Mouse (Mus musculus): ENCODE measurements around the gene Grk5.
"Not testable (repeated sequence)": the region's sequence is repeated elsewhere in the genome, so short reads cannot be mapped to it uniquely, and the experiment has no call there.

The Grk5 gene

DNA sequence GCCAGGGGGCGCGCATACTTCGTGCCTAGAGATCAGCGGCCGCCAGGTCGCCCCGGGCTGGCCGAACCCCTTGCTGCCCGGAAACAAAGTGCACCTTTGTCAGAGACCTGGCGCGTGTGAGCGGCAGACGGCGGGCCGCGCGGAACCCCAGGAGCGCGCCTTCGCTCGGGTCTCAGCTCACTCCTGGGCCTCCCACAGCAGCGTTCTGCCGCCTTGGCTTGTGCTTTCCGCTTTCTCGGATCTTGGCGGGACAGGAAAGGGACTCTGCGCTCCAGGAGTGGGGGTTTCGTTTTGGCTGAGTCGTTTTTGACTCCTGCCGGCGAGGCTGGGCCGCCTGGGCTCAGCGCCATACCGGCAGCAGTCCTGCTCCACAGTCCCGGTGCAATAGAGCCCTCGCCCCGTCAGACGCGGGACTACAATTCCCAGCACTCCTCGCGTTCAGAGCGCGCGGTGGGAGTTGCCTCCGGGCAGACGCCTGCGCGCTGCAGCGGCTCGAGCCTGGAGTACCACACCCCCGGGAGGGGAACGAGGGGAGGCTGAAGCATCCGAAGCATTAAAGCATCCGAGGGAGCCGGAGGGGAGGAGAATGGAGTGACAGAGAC, at the start of gene Grk5:
Gene Grk5, plus strand, starts transcription at position 36 of the 602 bp plus-strand sequence.
- peak; percentile 97 for DNase-seq (ENCODE audit: low read depth, low spot score)

DNA sequence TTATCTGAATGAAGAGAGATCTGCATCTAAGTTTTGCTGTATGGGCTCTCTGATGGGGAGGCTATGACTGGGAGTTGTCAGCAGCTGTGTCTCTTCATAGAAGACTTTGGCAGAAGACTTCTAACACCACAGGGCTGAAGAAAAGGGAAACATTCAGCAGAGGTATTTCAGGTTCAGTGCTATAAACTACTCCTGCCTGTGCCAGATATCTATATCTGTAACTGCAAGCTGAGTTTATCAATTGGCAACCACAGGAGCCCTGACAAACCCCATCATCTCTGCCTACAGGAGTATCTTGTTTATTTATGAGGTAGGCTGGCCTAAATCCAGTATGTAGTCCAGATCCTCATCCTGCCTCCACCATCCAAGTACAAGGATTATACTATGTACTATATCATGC, 46.2 kb upstream of the Grk5 start:
- DNase-seq (ENCODE audit: low read depth, low spot score) = no peak

DNA sequence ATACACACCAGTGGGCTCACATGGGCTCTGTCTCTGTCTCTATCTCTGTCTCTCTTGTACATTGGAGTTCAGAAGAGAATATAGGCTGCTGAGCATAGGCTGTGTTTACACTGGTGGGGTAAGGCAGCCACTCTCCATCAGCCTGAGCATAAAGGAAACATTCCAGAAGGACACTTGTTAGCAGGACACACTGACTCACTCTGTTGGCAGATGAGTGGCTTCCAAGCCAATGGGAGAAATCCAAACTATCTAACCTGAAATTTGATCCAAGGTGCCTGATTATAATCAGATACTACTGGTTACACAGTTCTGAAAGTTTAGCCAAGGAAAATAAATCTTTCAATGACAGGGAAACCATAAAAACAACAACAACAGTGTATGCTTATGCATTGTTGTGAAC, 43.8 kb upstream of the Grk5 start:
- no peak for DNase-seq (ENCODE audit: low read depth, low spot score)

DNA sequence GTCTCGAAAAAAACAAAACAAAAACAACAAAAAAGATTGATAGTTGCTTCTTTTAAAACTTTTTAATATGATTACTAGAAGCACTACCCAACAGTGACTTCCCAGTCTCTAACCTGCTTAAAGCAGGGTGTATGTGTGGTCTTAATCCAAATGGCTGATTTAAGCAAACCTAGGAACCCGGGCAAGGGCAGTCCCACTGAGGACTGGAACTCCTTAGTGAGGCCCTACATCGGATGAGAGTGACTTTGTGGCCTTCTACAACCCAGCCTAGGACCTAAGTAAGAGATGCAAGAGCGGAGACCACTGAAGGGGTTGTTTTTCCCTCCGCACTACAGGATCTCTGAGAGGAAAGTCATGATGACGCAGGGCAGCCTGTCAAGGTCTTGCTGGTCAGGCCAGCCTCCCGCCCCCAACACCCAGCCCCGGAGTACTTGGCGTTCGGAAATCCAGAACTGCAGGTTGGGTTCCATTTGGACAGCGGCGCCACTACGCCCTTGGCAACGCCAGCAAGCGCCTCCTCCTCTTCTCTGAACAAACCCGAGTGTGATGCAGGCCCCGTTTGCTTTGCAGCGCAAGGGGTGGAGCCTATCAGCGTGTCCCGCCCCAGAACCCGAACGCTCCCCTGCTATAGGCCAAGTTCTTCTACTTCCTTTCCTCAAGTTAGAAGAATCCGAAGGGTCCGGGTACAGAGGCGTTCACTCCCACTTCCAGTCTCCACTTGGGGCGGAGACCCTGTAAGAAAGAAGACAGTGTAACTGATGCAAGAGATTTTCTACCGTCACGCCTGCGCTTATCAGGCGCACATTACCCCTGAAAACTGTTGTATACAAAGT, 28.5 kb upstream of the Grk5 start, which contains the start of gene Sfxn4:
Gene Sfxn4, minus strand, starts transcription at position 612 of the 833 bp plus-strand sequence.
- DNase-seq (ENCODE audit: low read depth, low spot score) = peak; percentile 97

DNA sequence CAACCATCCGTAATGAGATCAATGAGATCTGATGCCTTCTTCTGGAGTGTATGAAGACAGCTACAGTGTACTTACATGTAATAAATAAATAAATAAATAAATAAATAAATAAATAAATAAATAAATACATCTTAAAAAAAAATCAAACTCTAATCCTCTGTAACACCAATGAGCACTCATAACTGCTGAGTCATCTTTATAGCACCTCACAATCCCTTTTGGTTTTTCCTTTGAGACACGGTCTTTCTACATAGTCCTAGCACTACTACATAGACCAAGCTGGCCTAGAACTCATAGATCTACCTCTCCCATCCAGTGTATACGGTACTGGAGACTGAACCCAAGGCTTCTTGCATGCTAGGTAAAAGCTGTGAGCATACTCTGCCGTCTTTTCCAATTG, 23.4 kb upstream of the Grk5 start:
- not testable (repeated sequence) for DNase-seq (ENCODE audit: low read depth, low spot score)

DNA sequence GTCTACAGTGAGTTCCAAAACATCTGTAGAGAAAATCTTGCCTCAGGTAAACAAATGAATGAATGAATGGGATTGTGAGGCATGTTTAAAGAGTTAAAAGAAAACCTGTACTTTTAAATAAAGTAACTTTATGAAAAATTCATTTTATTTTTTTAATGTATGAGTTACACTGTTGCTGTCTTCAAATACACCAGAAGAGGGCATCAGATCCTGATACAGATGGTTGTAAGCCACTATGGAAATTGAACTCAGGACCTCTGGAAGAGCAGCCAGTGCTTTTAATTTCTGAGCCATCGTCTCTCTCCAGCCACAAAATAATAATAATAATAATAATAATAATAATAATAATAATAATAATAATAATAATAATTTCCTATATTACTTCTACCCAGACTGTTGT, 19.1 kb upstream of the Grk5 start:
- DNase-seq (ENCODE audit: low read depth, low spot score) = no peak

DNA sequence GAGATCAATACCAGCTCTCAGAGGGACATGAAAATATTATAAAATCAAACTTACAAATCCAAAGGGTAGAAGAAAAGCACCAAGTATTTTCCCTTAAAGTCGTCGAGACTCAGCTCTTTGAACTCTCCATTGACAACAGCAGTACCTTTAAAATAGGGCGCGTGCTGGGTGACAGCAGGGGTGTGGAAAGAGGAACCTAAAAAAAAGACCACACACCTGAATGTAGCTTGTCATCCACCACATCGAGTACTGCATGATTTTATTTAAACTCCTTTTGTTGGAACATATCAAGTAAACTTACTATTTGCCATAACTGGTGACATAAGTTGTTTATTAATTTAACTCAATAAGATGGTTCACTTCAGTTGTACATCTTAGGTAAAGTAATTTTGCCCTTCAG, 18.2 kb upstream of the Grk5 start:
- DNase-seq (ENCODE audit: low read depth, low spot score) = no peak

DNA sequence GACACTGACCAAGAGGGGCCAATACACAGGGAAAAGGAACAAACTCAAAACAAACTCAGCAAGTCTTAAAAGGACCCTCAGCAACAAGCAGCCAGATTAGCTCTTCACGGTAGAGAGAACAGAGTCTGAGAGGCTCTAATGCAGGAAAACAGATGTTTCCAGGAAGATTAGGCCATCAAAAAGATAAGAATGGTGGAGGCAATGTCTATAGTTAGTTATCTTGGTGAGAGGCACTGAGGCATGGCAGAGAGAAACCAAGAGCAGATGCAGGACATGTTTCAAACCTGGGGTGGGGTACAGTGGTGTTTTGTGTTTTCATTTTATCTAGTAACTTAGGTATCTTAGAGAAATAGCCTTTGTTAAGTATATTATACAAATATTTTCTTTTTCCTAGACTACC, 17.3 kb upstream of the Grk5 start:
- DNase-seq (ENCODE audit: low read depth, low spot score) = no peak

DNA sequence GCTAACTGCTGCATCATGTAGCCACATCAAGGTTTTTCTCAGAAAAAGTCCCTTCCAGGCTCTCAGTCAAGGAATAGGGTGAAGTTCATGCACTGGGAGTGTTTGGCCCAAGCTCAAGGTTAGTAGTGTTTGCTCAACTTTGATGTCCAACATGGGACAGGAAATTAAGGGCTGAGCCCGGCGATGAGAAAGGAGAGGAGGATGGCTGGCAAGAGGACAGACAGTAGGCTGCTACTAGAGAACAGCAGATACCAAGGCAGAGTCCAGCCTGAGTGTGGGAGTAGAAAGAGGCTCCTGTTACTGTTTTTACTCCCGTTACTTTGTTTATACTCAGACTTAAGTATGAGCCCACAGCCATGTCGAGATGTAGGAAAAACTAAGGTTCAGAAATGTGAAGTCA, 16.0 kb upstream of the Grk5 start:
- peak; percentile 6 for DNase-seq (ENCODE audit: low read depth, low spot score)

DNA sequence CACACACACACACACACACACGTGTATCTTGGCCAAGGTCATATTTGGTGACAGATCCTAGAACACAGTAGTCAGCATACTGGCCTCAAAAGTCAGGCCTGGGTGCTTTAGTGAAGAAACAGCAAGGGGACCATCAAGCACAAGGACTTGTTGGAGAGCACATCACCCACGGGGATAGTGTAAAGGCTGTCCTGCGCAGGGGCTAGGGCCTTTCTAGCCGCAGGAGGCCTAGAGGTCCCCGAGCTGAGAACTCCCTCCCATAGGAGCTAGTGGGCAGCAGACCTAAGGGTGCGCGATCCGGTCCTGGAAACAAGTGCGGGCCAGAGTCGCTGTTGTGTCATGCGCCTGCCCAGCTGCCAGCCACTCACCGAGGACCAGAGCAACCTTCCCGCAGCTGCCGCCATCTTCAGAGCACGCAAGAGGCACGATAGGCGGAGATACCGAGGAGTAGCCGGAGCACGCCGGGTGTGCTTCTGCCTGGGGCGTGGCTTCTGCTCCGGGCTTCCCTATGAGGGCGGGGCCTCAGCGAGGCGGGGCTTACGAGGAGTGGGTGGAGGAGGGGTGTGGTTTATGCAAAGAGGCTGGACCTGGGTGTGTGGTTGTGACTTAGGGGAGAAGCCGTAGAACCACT, 15.4 kb upstream of the Grk5 start, which contains the start of gene Prdx3:
Gene Prdx3, minus strand, starts transcription at position 493 of the 631 bp plus-strand sequence.
- DNase-seq (ENCODE audit: low read depth, low spot score) = peak; percentile 97

DNA sequence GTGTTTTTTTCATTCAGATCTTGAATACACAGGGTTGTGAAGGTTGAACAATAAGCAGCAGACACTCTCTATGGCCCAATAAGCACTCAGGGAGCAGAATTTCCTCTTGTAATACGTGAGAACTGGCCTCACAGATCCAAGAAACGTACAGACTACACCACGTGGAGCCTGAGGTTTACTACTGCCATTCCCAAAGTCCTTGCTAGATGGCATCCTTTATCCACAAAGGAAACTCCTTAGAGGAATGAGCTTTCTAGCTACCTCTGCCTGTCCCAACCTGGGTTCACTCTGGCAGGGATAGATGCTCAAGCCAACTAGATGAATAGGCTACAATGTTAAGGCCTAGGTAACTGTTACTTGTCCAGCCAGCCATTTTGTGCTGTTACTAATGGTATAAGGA, 6.4 kb upstream of the Grk5 start:
- DNase-seq (ENCODE audit: low read depth, low spot score) = peak; percentile 61

DNA sequence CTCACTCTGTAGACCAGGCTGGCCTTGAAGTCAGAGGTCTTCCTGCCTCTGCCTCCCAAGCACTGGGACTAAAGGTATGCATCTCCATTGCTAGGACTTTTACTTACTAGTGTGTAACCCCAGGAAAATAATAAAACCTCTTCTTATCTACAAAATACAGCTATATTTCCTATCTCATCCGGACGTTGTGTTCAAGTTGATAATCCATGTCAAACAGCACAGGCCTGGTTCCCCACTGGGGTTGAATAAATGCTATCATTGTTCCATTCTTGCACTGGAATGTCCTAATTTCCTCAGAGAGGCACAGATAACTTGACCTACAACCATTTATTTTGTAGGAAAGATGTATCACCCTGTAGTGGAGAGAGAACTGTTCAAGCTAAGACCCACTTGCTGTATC, 1.9 kb upstream of the Grk5 start:
- DNase-seq (ENCODE audit: low read depth, low spot score) = no peak

DNA sequence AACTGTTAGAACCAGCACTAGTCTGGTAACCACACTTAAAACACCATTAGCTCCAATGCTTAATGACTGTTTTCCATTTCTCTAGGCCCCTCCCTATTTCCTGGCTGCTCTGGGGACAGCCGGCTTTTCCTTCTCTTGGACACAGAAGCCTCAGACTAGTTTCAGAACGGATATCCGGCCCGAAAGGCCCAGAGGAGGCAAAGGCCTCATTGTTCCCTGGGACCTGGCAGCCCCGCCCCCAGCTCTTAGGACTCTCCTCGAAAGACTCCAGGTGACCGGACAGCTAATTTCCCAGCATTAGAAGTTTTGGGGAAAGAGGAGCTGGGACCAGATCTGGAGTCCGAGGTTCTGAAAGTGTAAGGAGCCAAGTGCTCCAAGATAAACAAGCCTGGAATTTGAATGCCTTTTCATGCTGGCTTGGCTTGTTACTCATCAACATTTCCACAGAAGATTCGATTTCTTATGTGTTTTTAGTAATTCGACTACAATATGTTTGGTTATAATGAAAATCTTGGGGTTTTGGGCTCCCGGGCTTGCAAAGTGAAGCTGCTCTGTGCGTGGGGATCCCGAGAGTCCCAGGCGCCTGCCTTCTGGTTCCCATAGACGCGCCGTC, 342 bp upstream of the Grk5 start:
- DNase-seq (ENCODE audit: low read depth, low spot score) = peak; percentile 92

DNA sequence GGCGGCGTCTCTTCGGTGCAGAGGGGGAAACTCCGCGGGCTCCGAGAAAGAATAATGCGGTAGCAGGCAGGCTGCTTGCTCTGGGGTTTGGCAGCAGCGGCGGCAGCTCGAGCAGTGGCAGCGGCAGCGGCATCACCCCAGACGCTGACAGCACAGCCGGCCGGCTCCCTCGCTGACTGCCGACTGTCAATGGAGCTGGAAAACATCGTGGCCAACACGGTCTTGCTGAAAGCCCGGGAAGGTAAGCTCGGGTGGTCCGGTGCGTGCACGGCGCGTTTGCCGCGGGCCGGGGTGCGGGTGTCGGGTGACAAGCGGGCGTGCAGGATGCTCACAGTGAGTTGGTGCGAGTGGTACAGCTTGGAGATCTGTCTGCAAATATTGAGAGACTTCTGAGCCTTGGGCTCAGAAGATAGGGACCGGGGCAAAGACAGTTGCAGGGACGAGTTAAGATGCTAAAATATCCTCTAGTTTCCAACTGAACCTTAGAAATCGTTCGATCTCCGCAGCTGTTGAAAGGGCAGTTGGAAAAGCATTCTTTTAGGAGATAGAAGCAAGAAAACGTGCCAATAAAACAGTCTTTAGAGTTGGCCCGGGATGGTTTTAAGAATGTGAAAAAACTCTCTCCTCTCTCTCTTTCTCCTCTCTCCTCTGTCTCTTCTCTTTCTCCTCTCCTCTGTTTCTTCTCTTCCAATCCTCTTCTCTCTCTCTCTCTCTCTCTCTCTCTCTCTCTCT, 1.0 kb downstream of the Grk5 start:
- DNase-seq (ENCODE audit: low read depth, low spot score) = no peak

DNA sequence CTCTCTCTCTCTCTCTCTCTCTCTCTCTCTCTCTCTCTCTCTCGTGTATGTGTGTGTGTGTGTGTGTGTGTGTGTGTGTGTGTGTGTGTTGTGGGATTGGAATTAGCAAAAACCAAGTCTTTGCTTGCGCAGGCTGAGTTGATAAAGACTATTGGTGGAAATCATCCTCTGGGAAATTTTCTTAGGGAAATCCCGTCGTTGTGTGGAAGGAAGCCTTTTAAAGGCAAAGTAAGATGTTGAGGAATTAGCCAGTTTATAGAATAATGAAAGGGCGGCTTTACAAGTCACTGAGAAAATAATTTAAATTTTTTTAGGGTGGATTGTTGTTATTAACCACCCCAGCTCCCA, 1.5 kb downstream of the Grk5 start:
- no peak for DNase-seq (ENCODE audit: low read depth, low spot score)

DNA sequence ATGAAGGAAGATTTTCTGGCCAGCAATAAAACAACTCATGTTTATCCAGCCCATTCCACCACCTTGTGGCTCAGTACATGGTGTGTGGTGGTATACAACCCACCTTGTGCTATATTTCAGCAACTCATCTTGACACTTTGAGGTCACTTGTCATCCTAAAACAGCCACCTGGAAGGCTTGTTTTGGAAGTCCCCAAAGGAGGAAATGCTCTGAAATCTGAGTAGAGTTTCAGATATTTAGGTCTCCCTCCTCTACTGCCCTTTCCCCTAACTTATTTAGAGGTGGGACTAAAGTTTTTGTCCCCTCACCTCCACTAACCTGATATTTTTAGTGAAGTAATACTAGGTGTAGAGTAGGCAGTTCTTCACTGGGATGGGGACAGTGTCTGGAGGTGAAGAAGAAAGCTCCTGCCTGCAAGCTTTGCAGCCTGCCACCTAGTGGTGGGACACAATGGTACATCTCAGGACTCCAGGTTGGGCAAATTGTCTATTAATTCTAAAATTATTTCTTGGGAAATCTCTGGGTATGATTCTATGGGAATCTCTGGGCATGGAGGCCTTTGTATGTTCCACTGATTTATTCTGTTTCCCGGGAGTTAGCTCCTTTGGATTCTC, 2.5 kb downstream of the Grk5 start:
- peak; percentile 80 for DNase-seq (ENCODE audit: low read depth, low spot score)

DNA sequence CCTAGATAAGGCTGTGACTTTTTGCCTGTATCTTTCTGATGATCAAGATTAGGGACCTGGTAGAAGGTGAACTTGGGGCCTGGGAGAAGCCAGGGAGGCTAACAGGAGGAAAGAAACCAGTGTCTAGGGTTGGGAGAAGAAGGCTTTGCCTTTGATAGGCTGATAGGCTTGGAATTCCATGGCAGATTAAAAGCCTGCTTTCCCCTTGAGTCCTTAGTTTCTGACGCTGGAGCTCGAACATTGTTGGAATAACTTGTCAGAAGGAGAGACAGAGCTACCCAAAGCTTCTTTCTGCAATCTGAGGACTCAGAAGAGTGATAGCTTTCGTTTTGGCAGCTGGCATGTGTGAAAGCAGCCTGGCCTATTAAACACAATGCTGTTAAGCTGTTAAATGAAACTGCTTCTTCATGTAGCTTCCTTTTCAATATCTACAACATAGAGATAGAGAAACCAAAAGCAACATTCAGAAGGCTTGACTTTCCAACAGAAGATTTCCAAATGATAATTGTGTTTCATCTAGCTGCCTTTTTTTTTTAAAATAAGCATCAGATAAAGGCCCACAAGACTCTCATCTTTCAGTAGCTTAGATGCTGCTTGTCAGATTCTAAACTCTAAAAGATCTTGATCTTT, 5.8 kb downstream of the Grk5 start:
- no peak for DNase-seq (ENCODE audit: low read depth, low spot score)

DNA sequence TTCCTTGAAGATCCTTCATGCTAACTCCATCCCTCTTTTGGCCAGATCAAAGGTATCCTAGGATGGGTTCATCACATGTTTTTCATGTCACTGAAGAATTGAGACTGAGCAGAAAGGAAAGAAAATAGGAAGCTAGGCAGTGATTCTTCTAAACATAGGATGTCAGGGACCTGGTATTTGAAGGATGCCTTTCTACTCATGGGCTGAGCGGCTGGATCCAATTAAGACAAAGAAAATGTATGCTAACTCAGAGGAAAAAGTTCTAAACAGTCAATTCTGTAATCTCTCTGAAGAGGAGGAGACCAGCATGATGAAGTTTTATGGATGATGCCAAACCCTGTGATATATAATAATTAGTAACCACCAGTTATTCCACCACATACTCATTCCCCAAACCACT, 13.6 kb downstream of the Grk5 start:
- DNase-seq (ENCODE audit: low read depth, low spot score) = no peak

DNA sequence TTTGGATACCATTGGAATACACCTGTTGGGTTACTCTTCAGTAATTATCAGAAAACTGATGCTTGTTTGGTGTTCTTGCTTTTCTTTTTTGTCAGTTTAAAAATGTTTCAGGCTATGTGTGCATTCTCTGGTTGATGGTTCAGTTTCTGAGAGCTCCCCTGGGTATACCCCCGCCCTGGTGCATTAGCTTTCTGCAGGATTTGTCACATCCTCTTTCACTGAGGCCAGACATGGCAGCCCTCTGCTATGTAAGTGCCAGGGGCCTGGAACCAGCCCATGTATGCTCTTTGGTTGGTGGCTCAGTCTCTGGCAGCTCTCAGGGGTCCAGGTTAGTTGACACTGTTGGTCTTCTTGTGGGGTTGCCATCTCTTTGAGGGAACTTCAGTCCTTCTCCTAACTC, 14.4 kb downstream of the Grk5 start:
- DNase-seq (ENCODE audit: low read depth, low spot score) = no peak

DNA sequence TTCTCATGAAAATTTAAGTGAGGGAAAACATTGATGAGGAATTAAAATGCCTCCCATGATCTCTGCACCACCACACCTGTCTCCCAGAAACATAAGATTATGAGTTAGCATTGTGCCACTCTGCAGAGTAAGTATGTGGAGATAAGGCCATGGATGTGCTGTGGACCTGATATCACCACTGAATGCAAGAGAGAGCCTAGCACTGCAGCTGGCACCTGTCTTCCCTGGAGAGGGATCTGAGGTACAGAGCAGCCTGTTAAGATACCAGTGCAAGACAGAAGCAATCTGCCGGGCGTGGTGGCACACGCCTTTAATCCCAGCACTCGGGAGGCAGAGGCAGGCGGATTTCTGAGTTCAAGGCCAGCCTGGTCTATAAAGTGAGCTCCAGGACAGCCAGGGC, 15.9 kb downstream of the Grk5 start:
- no peak for DNase-seq (ENCODE audit: low read depth, low spot score)

DNA sequence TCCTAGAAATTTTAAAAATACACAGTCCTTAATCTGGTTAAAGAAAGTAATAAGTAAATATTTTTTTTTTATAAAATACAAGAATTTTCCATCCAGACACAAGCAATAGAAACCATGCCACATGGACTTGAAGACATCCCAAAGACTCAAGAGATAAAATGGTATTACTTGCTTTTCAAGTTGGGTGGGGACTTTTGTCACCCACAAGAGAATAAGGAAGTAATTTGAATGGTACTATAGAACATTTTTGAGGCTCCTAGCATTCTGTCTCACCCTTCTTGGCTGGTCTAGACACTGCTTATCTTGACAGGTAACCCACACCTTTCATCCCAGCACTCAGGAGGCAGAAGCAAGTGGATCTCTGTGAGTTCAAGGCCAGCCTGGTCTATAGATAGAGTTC, 20.8 kb downstream of the Grk5 start:
- no peak for DNase-seq (ENCODE audit: low read depth, low spot score)
